Mouse (Mus musculus) C2C12 (cell line): ENCODE measurements around the gene Rabep2.

Experiments
- CTCF ChIP-seq: IDR thresholded peaks from one replicate; pipeline ENCODE4 v1.5.1; 2011; ENCODE audit not compliant: control insufficient read depth, insufficient read depth, insufficient read length
- USF1 ChIP-seq: IDR thresholded peaks from one replicate; pipeline ENCODE4 v1.6.1; 2011; ENCODE audit warnings: low read depth, mild to moderate bottlenecking, control low read depth, moderate library complexity

- no peak for TF ChIP-seq USF1
- TF ChIP-seq CTCF = no peak
These were observed 67.9 kb downstream of the Rabep2 start for GRCm38 (mm10) chr7:126496475-126496874.
